Mouse (Mus musculus): ENCODE data around the gene Slc25a40. TPM values are rescaled to one million over a fixed set of nuclear protein-coding genes. Genes with fewer than 3 reads are reported as not detected.

The Slc25a40 gene
- total RNA-seq, 1 experiment from 2014 or later: 10.3 TPM

- ATAC-seq (replicated peaks; ENCODE audit: insufficient number of reproducible peaks, low FRiP score, low TSS enrichment, poor library complexity, severe bottlenecking): peak; percentile 40; the same call in 1 of the 2 replicates
These were observed 65.5 kb downstream of the Slc25a40 start for GRCm38 (mm10) chr5:8487989-8488700.

DNA sequence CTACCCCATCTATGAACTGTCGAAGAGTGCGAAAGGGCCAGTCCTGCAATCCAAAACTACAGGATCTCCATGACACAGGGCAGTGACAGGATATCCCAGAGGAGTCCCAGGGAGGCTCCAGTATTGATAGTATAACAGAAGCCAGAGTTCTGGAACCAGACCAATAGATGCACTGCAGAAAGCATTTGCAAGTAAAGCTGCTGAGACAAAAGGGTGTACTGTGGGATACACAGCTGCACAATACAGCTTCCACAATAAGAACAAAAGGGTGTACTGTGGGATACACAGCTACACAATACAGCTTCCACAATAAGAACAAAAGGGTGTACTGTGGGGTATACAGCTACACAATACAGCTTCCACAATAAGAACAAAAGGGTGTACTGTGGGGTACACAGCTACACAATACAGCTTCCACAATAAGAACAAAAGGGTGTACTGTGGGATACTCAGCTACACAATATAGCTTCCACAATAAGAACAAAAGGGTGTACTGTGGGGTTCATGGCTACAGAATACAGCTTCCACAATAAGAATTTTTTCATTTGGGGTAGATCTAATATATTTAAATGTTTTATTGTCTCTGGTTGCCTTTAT is 66.1 kb downstream of the Slc25a40 start:
- no peak for ATAC-seq (replicated peaks; ENCODE audit: insufficient number of reproducible peaks, low FRiP score, low TSS enrichment, poor library complexity, severe bottlenecking)

DNA sequence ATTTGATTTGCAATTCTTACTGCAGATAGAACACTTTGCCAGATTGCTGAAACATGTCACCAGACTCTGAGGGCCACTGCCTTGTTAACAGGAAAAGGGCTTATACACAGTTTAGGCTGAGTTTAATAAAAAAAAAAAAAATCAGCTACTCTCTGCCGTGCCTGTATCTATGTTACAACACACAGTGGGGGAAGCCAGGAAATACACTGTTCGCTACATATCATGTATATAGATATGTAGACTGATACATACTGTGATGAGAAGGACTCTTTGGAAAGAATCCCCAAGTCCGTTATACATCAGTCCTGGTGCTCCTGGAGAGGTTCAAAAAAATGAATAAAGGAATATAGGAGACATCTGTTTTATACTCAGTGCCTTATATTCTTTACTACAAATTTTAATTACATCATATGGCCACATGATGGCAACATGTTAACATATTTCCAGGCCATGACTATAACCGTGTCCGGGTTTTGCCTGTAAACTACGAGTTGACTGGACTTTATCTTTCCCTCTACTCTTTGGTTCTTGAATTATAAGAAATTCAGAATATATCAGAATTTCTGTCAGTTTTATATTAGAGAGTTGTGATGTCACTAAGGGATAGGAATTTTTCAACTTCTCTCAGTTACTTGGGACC is 66.9 kb downstream of the Slc25a40 start:
- no peak for ATAC-seq (replicated peaks; ENCODE audit: insufficient number of reproducible peaks, low FRiP score, low TSS enrichment, poor library complexity, severe bottlenecking)

- ATAC-seq (replicated peaks; ENCODE audit: insufficient number of reproducible peaks, low FRiP score, low TSS enrichment, poor library complexity, severe bottlenecking): no peak
These were observed 69.1 kb downstream of the Slc25a40 start for GRCm38 (mm10) chr5:8491778-8492177.

Other genes with a start within 250 kb of the Slc25a40 start
- 0.10 to 0.32 TPM in 2 of 3 replicates, not detected in the other for gene Adam22, start 54.7 kb upstream of the Slc25a40 start, total RNA-seq (2017)
- 47.4 to 70.3 TPM (median 66.5 TPM) in 3 replicates for gene Dbf4, start 134 bp upstream of the Slc25a40 start, total RNA-seq (2017)
- gene Rundc3b, start 200.1 kb downstream of the Slc25a40 start, total RNA-seq (2017): 3.0 to 13.9 TPM (median 4.0 TPM) in 3 replicates
- gene Abcb1a, start 237.2 kb downstream of the Slc25a40 start, total RNA-seq (2017): 13.2 to 35.8 TPM (median 14.2 TPM) in 3 replicates

Measured in monocyte, adult 5-6 weeks (primary cell).